In the genomic region with DNA sequence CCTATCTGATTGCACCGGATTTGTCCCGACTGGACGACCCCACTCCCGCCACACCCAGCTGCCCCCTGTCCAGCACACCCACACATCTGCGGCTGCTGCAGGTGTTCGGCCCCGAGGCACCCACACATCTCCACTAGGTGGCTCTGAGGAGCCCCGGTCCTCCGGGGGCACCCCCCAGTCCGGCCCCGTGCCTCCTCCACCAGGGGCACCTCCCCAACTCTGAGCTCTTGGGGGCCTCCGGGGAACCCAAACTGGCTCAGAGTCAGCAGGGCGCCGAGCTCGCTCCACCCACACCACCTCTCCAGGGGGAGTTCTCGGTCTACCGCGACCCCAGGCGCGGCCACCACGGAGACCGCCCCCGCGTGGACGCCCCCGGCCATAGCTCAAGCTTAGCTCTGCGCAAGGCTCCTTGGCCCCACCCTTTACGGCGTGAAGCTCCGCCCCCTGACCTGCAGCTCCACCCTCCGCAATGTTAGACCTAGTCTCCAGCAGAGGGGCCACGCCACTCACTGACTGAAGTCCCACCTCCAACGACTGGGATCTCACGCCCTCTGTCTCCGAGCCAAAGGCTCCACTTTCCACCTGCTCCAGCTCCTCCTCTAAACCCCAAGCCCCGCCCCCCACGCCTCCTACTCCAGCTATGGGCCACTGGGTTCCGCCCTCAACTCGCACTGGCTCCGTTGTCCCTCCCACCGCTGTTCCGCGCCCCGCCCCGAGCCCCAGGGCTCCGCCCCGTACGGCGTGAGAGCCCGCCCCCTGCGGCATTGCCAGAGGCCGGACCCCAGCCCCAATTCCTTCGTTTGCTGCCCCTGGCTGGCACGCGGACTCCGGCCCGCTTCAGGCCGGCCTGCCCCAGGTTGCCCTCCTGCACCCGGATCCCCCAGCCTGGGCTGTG, we compare ENCODE assay signal across 1 mouse cellular context.
A peak's percentile ranks its signal among the peaks of the same experiment; 100 is the strongest.
TF ChIP-seq lines count a peak whose summit lies in the region.

No protein-coding gene starts in this region.

TF ChIP-seq in MEL, 35 proteins besides CTCF, POLR2A, EP300 and RAD21:
- 0 out of 2 replicates have a peak, but pooled peaks have one; percentile 37 for TF ChIP-seq NRF1 (IDR thresholded peaks at IDR 0.05; ENCODE audit: insufficient read depth, low read depth, low read length, poor library complexity, severe bottlenecking)
- TF ChIP-seq MEF2A (IDR thresholded peaks at IDR 0.05; ENCODE audit: extremely low read depth, insufficient replicate concordance, low read depth, low read length, poor library complexity, severe bottlenecking) = no peak
- no peak for TF ChIP-seq BHLHE40 (IDR thresholded peaks at IDR 0.05; ENCODE audit: borderline replicate concordance, low read depth, low read length)
- peak; percentile 38 for TF ChIP-seq SMC3 (IDR thresholded peaks at IDR 0.05; ENCODE audit: low read depth, low read length)
- 0 out of 2 replicates have a peak, but pooled peaks have one; percentile 46 for TF ChIP-seq ZMIZ1 (IDR thresholded peaks at IDR 0.05; ENCODE audit: low read depth, low read length)
- TF ChIP-seq MAZ (IDR thresholded peaks at IDR 0.05; ENCODE audit: low read depth, low read length) = 0 out of 2 replicates have a peak, but pooled peaks have one; percentile 50
- TF ChIP-seq SIN3A (IDR thresholded peaks at IDR 0.05; ENCODE audit: low read length) = peak; percentile 54; the same call in 1 of the 2 replicates
- 0 out of 2 replicates have a peak, but pooled peaks have one; percentile 25 for TF ChIP-seq TCF12 (IDR thresholded peaks at IDR 0.05; ENCODE audit: low read depth, low read length)
